Mouse (Mus musculus): Measurements from ENCODE around the gene Krt7. TPM values are rescaled to one million over a fixed set of nuclear protein-coding genes. Genes with fewer than 3 reads are reported as not detected.

Gene Krt7
- total RNA-seq, 2 experiments from 2014 or later: not detected

GRCm38 (mm10) chr15:101375956-101376775 lies 34.7 kb upstream of the Krt7 start:
- no peak for ATAC-seq (replicated peaks; ENCODE audit: low FRiP score, poor library complexity, severe bottlenecking)

- ATAC-seq (replicated peaks; ENCODE audit: low FRiP score, poor library complexity, severe bottlenecking): no peak
These were observed 34.1 kb upstream of the Krt7 start for GRCm38 (mm10) chr15:101376776-101377061.

GRCm38 (mm10) chr15:101378646-101379045 lies 32.2 kb upstream of the Krt7 start:
- ATAC-seq (replicated peaks; ENCODE audit: low FRiP score, poor library complexity, severe bottlenecking): no peak

GRCm38 (mm10) chr15:101381758-101382157 lies 29.1 kb upstream of the Krt7 start:
- ATAC-seq (replicated peaks; ENCODE audit: low FRiP score, poor library complexity, severe bottlenecking): no peak

GRCm38 (mm10) chr15:101382811-101383210 lies 28.0 kb upstream of the Krt7 start:
- no peak for ATAC-seq (replicated peaks; ENCODE audit: low FRiP score, poor library complexity, severe bottlenecking)

- no peak for ATAC-seq (replicated peaks; ENCODE audit: low FRiP score, poor library complexity, severe bottlenecking)
These were observed 26.2 kb upstream of the Krt7 start for GRCm38 (mm10) chr15:101384610-101385009.

- ATAC-seq (replicated peaks; ENCODE audit: low FRiP score, poor library complexity, severe bottlenecking): no peak
These were observed 25.8 kb upstream of the Krt7 start for GRCm38 (mm10) chr15:101385064-101385463.

- ATAC-seq (replicated peaks; ENCODE audit: low FRiP score, poor library complexity, severe bottlenecking): no peak
These were observed 23.7 kb upstream of the Krt7 start for GRCm38 (mm10) chr15:101387176-101387575.

- no peak for ATAC-seq (replicated peaks; ENCODE audit: low FRiP score, poor library complexity, severe bottlenecking)
These were observed 22.8 kb upstream of the Krt7 start for GRCm38 (mm10) chr15:101388034-101388541.

- ATAC-seq (replicated peaks; ENCODE audit: low FRiP score, poor library complexity, severe bottlenecking): no peak
These were observed 20.6 kb upstream of the Krt7 start for GRCm38 (mm10) chr15:101390203-101390602.

GRCm38 (mm10) chr15:101392251-101392650 lies 18.6 kb upstream of the Krt7 start:
- no peak for ATAC-seq (replicated peaks; ENCODE audit: low FRiP score, poor library complexity, severe bottlenecking)

- no peak for ATAC-seq (replicated peaks; ENCODE audit: low FRiP score, poor library complexity, severe bottlenecking)
These were observed 15.9 kb upstream of the Krt7 start for GRCm38 (mm10) chr15:101394908-101395307.

GRCm38 (mm10) chr15:101396466-101396865 lies 14.4 kb upstream of the Krt7 start:
- no peak for ATAC-seq (replicated peaks; ENCODE audit: low FRiP score, poor library complexity, severe bottlenecking)

- no peak for ATAC-seq (replicated peaks; ENCODE audit: low FRiP score, poor library complexity, severe bottlenecking)
These were observed 13.9 kb upstream of the Krt7 start for GRCm38 (mm10) chr15:101396921-101397320.

GRCm38 (mm10) chr15:101397683-101398082 lies 13.2 kb upstream of the Krt7 start:
- no peak for ATAC-seq (replicated peaks; ENCODE audit: low FRiP score, poor library complexity, severe bottlenecking)

GRCm38 (mm10) chr15:101398269-101398668 lies 12.6 kb upstream of the Krt7 start:
- ATAC-seq (replicated peaks; ENCODE audit: low FRiP score, poor library complexity, severe bottlenecking): no peak

- no peak for ATAC-seq (replicated peaks; ENCODE audit: low FRiP score, poor library complexity, severe bottlenecking)
These were observed 1.3 kb downstream of the Krt7 start for GRCm38 (mm10) chr15:101412188-101412587.

GRCm38 (mm10) chr15:101413916-101414635 lies 3.2 kb downstream of the Krt7 start:
- no peak for ATAC-seq (replicated peaks; ENCODE audit: low FRiP score, poor library complexity, severe bottlenecking)

GRCm38 (mm10) chr15:101414807-101415565 lies 4.1 kb downstream of the Krt7 start:
- no peak for ATAC-seq (replicated peaks; ENCODE audit: low FRiP score, poor library complexity, severe bottlenecking)

- ATAC-seq (replicated peaks; ENCODE audit: low FRiP score, poor library complexity, severe bottlenecking): no peak
These were observed 8.1 kb downstream of the Krt7 start for GRCm38 (mm10) chr15:101418950-101419349.
